Mouse (Mus musculus) embryonic facial prominence, embryonic 15.5 days (tissue): ENCODE data around the gene Dis3l2. TPM values are rescaled to one million over a fixed set of nuclear protein-coding genes. Genes with fewer than 3 reads are reported as not detected.

Experiments used
- ATAC-seq: fragments of 200-750 bp; cut with Nextera tagmentation; 2 replicates; pipeline ENCODE4 v1.8.0; 2017; ENCODE audit warnings: low read depth, moderate TSS enrichment; ENCODE audit not compliant: insufficient number of reproducible peaks, low FRiP score, low TSS enrichment
- H3K27ac ChIP-seq: fragments of 300-500 bp; sonication (generic); replicated peaks from 2 replicates; pipeline ENCODE4 v1.5.1; 2015; ENCODE audit warnings: mild to moderate bottlenecking, inconsistent platforms
- H3K27me3 ChIP-seq: fragments of 300-500 bp; sonication (generic); 2 replicates; pipeline ENCODE4 v1.6.1; 2015; ENCODE audit warnings: inconsistent platforms
- H3K36me3 ChIP-seq: fragments of 300-500 bp; sonication (generic); 2 replicates; pipeline ENCODE4 v1.6.1; 2015; ENCODE audit warnings: mild to moderate bottlenecking, inconsistent platforms
- H3K4me1 ChIP-seq: fragments of 300-500 bp; sonication (generic); 2 replicates; pipeline ENCODE4 v1.6.1; 2015; ENCODE audit warnings: inconsistent platforms
- H3K4me2 ChIP-seq: fragments of 300-500 bp; sonication (generic); replicated peaks from 2 replicates; pipeline ENCODE4 v1.6.1; 2015; ENCODE audit warnings: mild to moderate bottlenecking, inconsistent platforms
- H3K4me3 ChIP-seq: fragments of 300-500 bp; sonication (generic); replicated peaks from 2 replicates; pipeline ENCODE4 v1.5.1; 2015; ENCODE audit warnings: mild to moderate bottlenecking, inconsistent platforms
- H3K9ac ChIP-seq: fragments of 300-500 bp; sonication (generic); 2 replicates; pipeline ENCODE4 v1.6.1; 2015; ENCODE audit warnings: inconsistent platforms
- H3K9me3 ChIP-seq: fragments of 300-500 bp; sonication (generic); replicated peaks from 2 replicates; pipeline ENCODE4 v1.6.1; 2016; ENCODE audit warnings: inconsistent platforms
- WGBS: fragments of 180-500 bp; shearing (Covaris S2); methylation state at CpG from one replicate; pipeline ENCODE4 v1.1.7; 2015; 5-methylcytosine and 5-hydroxymethylcytosine counted together
- polyA plus RNA-seq: library from polyadenylated mRNA; unstranded; fragments of >200 nt; fragmentation: Nextera tagmentation; extraction: Ambion mirVana; gene quantifications from 2 replicates; pipeline ENCODE4 v1.2.1, GENCODE M21; 2015

The Dis3l2 gene
- polyA plus RNA-seq, 1 experiment from 2014 or later, result 26.0 TPM

DNA sequence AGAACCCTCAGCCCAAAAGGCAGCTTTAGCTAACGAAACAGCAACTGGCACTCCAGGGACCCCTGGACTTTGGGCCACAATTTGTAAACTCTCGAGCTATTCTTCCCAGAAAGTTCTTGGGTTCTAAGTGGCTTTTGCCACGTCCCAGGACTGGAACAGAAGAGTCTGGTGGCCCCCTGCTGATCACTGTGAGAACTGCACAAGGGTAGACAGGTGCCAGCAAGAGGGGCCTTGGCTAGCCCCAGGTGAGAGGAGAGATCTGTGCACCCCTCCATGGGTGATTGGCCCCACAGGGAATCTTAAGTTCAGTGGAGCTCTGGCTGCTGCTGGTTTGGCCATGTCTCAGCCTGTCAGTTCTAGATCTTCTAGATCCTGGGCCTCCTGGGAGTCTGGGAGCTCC, 337.5 kb downstream of the Dis3l2 start:
- 19% methylated on average over 3 of the region's 3 CpGs for WGBS
- no peak for ATAC-seq
- no peak overlapping the region for H3K9ac ChIP-seq
- H3K4me2 ChIP-seq, result no peak overlapping the region
- peaks cover 26% of the 10 kb centered on the region for H3K4me1 ChIP-seq
- no peaks in the 10 kb centered on the region for H3K9me3 ChIP-seq
- peaks cover 4% of the 10 kb centered on the region; the same call in 1 of the 2 replicates for H3K36me3 ChIP-seq
- H3K27ac ChIP-seq, result peak overlapping the region; percentile 48; the same call in 1 of the 2 replicates
- H3K27me3 ChIP-seq, result no peaks in the 10 kb centered on the region
- H3K4me3 ChIP-seq, result no peak overlapping the region

DNA sequence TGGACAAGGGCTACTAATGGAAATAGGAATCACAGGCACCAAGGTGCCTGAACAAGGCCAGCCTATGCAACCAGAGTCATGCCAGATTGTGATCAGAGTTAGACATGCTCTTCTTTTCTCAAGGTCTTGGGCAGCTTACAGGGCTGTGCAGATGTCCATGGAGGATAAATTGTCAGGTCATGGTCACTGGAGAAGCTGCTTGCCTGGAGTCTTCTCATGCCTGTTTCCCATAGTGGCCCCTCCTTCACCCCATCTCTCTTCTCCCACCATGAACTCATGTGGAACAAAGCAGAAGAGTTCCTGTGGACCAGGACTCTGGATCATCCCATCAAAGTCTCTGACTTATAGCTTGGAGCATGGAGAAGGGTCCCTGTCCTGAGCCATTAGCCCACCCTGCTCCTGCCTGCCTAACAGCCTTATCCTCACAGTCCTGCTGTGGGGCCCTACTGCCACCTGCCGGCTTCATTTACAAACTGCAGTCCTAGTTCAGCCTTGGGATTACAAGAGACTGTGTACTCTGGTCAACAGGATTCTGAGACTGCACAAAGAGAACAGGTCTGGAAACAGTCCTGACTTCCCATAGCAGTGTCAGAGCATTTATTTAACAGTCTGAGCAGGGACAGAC, 338.3 kb downstream of the Dis3l2 start:
- Histone ChIP-seq H3K4me1 (peaks cover 18% of the 10 kb centered on the region), H3K4me2 (no peak overlapping the region), H3K9me3 (no peaks in the 10 kb centered on the region), H3K27me3 (no peaks in the 10 kb centered on the region), H3K27ac (no peak overlapping the region), H3K9ac (no peak overlapping the region), H3K4me3 (no peak overlapping the region), H3K36me3 (peaks cover 5% of the 10 kb centered on the region; the same call in 1 of the 2 replicates)
- 0% methylated on average over 1 of the region's 1 CpGs for WGBS
- no peak for ATAC-seq

DNA sequence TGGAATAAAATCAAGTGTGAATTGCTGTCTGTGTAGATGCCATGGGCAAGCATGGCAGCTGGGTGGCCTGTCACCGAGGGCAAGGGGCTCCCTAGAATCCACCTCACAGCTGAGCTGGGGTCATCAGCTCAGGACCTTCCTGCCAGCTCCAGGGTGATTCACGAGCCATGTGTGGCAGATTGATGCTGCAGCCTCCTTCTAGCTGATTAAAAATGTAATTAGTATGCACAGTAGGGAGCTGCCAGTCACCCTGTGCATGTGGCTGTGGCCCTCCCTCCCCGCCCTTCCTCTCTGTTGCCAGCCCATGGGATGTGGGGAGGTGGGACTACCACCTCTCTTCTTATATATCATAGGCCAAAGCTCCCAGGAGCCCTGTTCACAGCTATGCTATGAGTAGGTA, 346.5 kb downstream of the Dis3l2 start:
- H3K27me3 ChIP-seq, result no peaks in the 10 kb centered on the region
- no peak overlapping the region for H3K9ac ChIP-seq
- no peak overlapping the region for H3K4me3 ChIP-seq
- no peak for ATAC-seq
- H3K36me3 ChIP-seq, result peaks cover 8% of the 10 kb centered on the region; the same call in 1 of the 2 replicates
- H3K4me1 ChIP-seq, result 0 out of 2 replicates have a peak, but pooled peaks cover 2% of the 10 kb centered on the region
- H3K27ac ChIP-seq, result no peak overlapping the region
- 76% methylated on average over 3 of the region's 3 CpGs for WGBS
- H3K4me2 ChIP-seq, result no peak overlapping the region
- no peaks in the 10 kb centered on the region for H3K9me3 ChIP-seq

DNA sequence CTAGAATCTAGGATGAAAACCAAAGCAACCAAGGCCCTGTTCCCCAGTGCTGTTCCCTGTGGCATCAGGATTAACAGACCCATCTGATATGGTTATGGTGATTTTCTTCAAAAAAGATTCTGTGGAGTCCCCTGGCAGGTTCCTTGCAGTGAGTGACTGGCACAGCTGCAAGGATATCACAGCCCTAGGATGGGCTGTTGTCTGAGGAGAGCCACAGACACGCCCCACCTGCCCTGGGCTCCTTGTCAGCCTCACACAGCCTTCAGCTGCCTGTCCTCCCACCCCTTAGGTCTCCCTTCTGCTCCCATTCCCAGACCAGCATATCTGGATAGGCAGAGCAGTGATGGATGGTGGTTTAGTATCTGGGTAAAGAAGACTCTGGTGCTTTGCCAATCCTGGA, 347.1 kb downstream of the Dis3l2 start:
- ATAC-seq, result no peak
- Histone ChIP-seq H3K4me3 (no peak overlapping the region), H3K36me3 (peaks cover 8% of the 10 kb centered on the region; the same call in 1 of the 2 replicates), H3K9me3 (no peaks in the 10 kb centered on the region), H3K27ac (no peak overlapping the region), H3K27me3 (no peaks in the 10 kb centered on the region), H3K4me1 (0 out of 2 replicates have a peak, but pooled peaks cover 3% of the 10 kb centered on the region), H3K9ac (no peak overlapping the region), H3K4me2 (no peak overlapping the region)
- 67% methylated on average over 1 of the region's 1 CpGs for WGBS

DNA sequence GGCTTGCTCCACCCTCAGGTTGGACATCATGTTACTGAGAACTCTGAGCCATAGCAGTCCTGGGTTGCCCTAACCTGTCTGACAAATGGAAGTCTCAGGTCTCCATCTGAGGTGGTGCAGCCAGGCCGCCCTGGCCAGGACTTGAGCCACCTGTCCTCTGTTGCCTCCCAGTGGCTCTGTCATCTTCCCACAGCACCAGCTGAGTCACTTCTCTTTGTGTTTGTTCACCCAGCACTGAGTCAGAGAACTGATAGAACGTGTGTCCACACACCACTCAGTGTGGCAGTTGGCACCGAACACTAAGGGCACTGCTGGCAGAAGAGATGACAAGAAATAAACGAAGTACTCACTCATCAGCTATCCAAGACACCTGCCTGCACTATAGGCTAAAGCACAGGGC, 347.8 kb downstream of the Dis3l2 start:
- Histone ChIP-seq H3K4me1 (0 out of 2 replicates have a peak, but pooled peaks cover 3% of the 10 kb centered on the region), H3K4me3 (no peak overlapping the region), H3K36me3 (peaks cover 4% of the 10 kb centered on the region; the same call in 1 of the 2 replicates), H3K9ac (no peak overlapping the region), H3K27ac (no peak overlapping the region), H3K27me3 (no peaks in the 10 kb centered on the region), H3K4me2 (no peak overlapping the region), H3K9me3 (no peaks in the 10 kb centered on the region)
- 87% methylated on average over 4 of the region's 4 CpGs for WGBS
- ATAC-seq, result no peak

DNA sequence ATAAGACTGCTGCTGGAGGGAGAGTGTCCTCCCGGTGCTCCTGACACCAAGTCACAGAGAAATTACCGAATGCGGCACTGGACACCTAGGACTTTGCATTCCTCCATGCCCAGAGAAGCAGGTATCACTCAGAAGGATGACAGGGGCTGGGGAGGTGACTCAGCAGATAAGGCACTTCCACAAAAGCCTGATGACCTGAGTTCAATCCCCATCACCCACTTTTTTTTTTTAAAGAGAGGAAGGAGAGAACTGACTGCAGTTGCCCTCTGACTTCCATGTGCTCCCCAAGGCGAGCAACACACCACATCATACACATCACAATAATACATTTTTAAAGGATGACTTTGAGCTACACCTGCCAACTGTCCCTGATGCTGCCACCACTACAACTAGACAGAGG, 353.5 kb downstream of the Dis3l2 start:
- Histone ChIP-seq H3K36me3 (no peaks in the 10 kb centered on the region), H3K4me3 (no peak overlapping the region), H3K9ac (no peak overlapping the region), H3K4me1 (peaks cover 7% of the 10 kb centered on the region; the same call in 1 of the 2 replicates), H3K4me2 (no peak overlapping the region), H3K27ac (no peak overlapping the region), H3K27me3 (no peaks in the 10 kb centered on the region), H3K9me3 (no peaks in the 10 kb centered on the region; the same call in 1 of the 2 replicates)
- 70% methylated on average over 4 of the region's 4 CpGs for WGBS
- ATAC-seq, result no peak

GRCm38 (mm10) chr1:87059042-87059665, 355.5 kb downstream of the Dis3l2 start:
- H3K4me1 ChIP-seq, result peaks cover 7% of the 10 kb centered on the region; the same call in 1 of the 2 replicates
- WGBS, result 58% methylated on average over 8 of the region's 8 CpGs
- H3K4me2 ChIP-seq, result no peak overlapping the region
- no peak overlapping the region for H3K27ac ChIP-seq
- no peaks in the 10 kb centered on the region for H3K36me3 ChIP-seq
- H3K27me3 ChIP-seq, result no peaks in the 10 kb centered on the region
- no peak overlapping the region for H3K9ac ChIP-seq
- H3K9me3 ChIP-seq, result no peaks in the 10 kb centered on the region; the same call in 1 of the 2 replicates
- no peak overlapping the region for H3K4me3 ChIP-seq
- no peak for ATAC-seq

DNA sequence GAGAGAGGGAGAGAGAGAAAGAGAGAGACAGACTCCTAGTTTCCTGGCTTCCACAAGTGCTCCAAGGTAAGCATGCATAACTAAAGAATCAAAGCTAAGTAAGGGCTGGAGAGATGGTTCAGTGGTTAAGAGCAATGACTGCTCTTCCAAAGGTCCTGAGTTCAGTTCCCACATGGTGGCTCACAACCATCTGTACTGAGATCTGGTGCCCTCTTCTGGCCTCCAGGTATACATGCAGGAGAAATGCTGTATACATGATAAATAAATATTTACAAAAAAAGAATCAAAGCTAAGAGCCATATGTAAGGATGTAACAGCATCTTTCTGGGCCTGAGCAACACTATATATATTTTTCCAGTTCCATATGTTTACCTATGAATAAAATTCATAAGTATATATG, 357.3 kb downstream of the Dis3l2 start:
- ATAC-seq, result no peak
- H3K9me3 ChIP-seq, result no peaks in the 10 kb centered on the region; the same call in 1 of the 2 replicates
- no peak overlapping the region for H3K9ac ChIP-seq
- no peaks in the 10 kb centered on the region for H3K27me3 ChIP-seq
- H3K36me3 ChIP-seq, result no peaks in the 10 kb centered on the region
- H3K27ac ChIP-seq, result no peak overlapping the region
- no peak overlapping the region for H3K4me3 ChIP-seq
- peaks cover 4% of the 10 kb centered on the region; the same call in 1 of the 2 replicates for H3K4me1 ChIP-seq
- H3K4me2 ChIP-seq, result no peak overlapping the region

DNA sequence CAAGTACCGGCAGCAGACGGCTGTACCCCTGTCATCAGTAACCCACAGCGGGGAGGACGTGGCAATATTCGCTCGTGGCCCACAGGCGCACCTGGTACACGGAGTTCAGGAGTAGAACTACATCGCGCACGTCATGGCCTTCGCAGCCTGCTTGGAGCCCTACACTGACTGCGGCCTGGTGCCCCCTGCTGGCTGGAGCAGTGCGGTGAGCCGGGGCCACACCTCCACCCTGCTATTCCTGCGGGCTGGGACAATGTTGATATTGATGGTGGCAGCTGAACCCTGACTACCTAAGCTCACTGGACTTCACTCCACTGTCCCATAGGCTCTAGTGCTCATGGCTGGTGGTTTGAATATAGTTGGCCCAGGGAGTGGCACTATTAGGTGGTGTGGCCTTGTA, 367.1 kb downstream of the Dis3l2 start:
- Histone ChIP-seq H3K27me3 (no peaks in the 10 kb centered on the region), H3K4me2 (no peak overlapping the region), H3K4me1 (0 out of 2 replicates have a peak, but pooled peaks cover 4% of the 10 kb centered on the region), H3K4me3 (no peak overlapping the region), H3K9ac (no peak overlapping the region), H3K27ac (no peak overlapping the region), H3K36me3 (no peaks in the 10 kb centered on the region), H3K9me3 (no peaks in the 10 kb centered on the region)
- ATAC-seq, result no peak
- WGBS, result 59% methylated on average over 16 of the region's 16 CpGs

DNA sequence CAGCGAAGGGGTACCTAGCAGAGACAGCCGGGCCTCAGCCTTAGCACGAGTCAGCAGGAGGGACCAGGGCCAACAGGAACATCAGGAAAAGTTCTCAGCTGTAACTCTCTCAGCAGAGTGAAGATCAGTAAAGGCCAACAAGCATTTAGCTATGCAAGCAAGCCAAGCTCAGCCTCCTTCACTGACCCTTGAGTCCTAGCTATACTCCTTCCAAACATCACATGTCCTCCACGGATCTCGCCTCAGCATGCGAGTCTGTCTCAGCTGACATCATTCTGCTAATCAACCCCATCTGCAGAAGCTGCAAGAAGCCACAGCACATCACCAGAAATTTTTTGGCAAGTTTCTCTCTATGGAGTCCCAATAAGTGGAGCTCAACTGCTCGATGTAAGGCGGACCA, 370.2 kb downstream of the Dis3l2 start:
- no peak for ATAC-seq
- 74% methylated on average over 8 of the region's 8 CpGs for WGBS

DNA sequence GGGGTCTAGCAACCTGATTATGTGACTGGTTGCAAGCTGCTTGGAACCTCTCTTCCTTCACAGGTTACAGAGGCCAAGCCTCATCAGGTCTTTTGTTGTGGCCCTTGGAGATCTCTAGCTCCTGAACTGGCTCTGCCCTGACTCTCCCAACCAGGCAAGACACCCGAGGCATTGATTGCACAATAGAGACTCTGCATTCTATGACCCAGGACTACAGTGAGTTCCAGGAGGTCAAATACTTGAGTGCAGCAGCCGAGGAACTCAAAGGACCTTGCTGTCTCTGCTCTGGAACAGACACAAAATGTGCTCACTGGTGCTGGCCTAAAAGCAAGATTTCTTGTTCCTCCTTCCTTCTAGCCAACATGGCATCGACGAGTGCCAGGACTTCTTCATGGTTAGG, 382.6 kb downstream of the Dis3l2 start:
- 62% methylated on average over 4 of the region's 4 CpGs for WGBS
- Histone ChIP-seq H3K4me1 (no peaks in the 10 kb centered on the region), H3K4me3 (no peak overlapping the region), H3K9ac (no peak overlapping the region), H3K36me3 (no peaks in the 10 kb centered on the region), H3K4me2 (no peak overlapping the region), H3K27ac (no peak overlapping the region), H3K9me3 (no peaks in the 10 kb centered on the region), H3K27me3 (no peaks in the 10 kb centered on the region)
- no peak for ATAC-seq

More for the DNA sequence above, 370.2 kb downstream of the Dis3l2 start:
- no peak overlapping the region for H3K27ac ChIP-seq
- H3K4me2 ChIP-seq, result no peak overlapping the region
- H3K36me3 ChIP-seq, result no peaks in the 10 kb centered on the region
- no peak overlapping the region for H3K4me3 ChIP-seq
- no peaks in the 10 kb centered on the region for H3K9me3 ChIP-seq
- no peaks in the 10 kb centered on the region for H3K27me3 ChIP-seq
- no peaks in the 10 kb centered on the region for H3K4me1 ChIP-seq
- H3K9ac ChIP-seq, result no peak overlapping the region
